Mouse (Mus musculus) regulatory T cell (primary cell): ENCODE results near the gene Entr1.

ENCODE experiments used
- in situ Hi-C: fragments of 300-600 bp; cut with MboI, MseI; formaldehyde crosslinking; loops from one replicate; pipeline ENCODE4 v1.15.1; 2025; ENCODE audit warnings: high pct_unique_total_duplicates

Gene Entr1

DNA sequence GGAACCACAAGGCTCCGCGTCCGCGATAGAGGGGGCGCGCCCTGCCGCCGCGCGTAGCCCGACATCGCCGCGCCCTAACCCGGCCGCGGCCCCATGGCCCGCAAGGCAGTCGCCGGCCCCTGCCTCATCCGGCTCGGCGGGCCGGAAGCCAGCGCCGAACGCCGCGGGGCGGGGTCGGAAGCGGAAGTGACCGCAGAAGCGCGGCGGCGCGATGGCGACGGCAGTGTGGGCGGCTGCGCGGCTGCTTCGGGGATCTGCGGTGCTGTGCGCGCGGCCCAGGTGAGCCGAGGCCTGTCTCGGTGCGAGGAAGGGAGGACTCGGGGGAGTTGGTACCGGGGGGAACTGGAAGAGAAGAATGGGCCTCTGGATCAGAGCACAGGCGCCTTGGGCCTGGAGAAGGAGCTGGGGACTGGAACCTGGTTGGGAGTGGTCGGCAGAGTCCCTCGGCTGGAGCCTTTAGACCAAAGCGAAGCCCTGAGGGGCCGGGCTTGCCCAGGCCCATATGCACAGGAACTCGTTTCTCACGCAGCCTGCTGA lies at the start of gene Entr1, which contains the start of gene Pmpca:
Entr1 (minus strand) TSS at position 163 of the 537 bp plus-strand sequence.
Pmpca (plus strand) TSS at position 186 of the 537 bp plus-strand sequence.
- in situ Hi-C loops: loop anchor here (5.0 kb wide), 1 partner anchor 513 kb away; the partner anchor contains the start of gene Surf6

DNA sequence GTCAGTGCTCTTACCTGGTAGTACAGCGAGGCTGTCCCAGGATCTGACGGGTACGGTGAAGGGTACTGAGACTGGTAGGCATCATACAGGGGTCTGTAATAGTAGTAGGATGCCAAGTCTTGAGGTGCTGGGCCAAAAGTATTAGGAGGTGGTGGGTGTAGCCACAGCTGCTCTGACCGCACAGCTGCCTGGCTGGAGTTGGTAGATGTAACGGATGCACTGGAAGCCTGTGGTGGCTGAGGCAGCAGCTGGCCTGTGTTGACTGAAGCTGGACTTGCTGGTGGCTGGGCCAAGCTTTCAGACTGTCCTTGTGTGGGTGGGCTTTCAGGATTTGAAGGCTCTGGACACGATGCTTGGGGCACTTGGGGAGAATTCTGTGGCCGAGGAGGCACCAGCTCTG lies 49.3 kb upstream of the Entr1 start:
- in situ Hi-C loops: no loop called here

DNA sequence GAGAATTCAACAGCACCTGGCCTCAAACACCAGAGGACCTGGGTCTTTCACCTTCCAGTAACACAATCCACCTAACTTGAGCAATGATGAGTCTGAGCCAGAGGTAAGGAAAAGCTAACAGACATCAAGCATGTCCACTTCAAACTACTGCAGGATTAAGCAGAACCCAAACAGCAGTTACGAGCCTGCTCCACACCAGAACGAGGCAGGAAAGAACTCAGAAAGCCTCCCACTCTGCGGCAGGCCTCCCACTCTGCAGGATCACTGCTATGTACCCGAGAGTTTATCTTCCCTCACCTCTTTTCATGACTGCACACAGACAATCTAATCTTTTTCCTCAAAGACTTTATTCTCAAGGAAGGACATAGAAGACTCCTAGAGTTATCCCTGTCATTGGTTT lies 48.1 kb upstream of the Entr1 start:
- in situ Hi-C loops: no loop called here

DNA sequence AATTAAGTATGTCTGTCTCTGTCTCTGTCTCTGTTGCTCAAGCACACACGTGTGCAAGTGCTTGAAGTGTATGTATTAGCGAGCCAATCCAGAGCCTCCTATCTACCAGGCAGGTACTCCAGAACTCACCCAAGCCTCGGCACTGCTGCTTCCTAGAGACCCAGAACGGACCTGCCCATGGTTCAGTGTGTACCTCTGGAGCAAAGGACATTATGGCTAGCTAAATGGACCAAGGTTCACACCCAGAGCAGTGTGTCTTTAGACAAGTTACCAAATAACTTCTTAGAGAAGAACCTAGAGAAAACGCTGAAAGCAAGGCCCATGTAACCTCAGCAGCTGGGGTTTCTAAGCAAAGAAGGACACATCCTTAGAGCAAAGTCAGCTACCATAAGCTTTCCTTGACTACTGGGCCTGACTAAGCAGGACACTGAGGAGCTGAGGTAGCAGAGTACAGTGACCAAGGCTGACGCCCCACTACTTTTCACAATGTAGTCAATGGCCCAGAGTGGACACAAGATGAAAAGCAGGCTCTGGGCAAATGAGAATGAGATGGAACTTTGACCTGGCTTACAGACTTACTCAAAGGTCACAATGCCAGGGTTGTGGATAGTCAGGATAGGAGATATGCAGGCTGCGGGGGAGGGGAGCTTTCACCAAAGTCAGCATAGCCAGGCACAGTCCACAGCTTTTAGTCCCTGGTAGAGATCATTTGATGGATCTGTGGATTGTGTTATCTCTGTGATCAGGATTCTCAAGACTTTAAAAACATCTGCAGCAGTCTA lies 45.9 kb upstream of the Entr1 start:
- in situ Hi-C loops: no loop called here

DNA sequence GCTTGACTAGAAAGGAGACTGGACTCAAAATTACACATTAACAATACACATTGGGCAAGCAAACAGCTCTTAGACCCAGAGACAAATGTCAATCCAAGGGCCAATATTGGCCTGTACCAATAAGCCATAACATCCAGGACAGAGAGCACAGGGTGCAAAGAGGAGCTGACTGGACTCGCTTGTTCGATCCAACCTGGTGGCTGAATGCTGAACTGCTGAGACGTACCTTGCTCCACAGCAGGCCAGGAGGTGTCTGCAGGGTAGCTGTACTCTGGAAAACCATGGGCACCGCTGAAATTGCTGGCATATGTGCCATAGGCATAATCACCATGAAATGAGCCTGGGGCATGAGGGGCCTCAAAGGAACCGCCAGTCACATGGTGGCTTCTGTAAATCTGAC lies 40.7 kb upstream of the Entr1 start:
- in situ Hi-C loops: no loop called here

DNA sequence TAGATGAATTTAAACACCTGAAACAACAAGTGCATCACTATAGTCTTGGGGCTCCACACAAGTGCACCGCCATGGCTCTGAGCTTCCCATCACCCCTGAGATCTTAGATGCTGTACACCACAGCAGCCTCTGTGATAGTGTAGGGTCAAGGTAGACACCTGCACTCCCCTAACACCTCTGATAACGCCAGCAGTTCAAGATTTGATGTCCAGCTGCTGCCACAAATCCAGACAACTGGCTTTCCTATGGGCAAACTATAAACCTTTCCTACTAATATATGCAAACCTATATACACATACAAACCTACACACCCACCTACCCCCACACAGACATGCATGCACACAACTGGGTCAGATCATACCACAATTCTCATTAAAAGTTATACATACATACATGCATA lies 35.4 kb upstream of the Entr1 start:
- in situ Hi-C loops: no loop called here

DNA sequence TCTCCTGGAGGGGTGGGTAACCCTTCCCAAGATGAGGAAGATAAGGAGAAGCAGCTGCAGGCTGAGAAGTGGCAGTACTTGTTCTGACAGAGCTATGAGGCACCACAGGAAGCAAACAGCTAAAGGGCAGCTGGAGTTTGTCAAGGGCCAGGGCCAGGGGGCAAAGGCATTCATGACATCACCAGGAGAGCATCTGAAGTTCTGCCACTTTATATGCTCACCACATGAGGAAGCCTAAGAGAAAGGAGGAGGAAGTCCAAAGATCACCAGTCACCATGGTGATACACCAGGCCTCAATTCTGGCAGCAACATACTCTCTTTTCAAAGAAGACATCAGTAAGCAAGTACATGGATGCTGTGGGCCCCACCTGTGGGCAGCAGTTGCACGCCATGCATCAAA lies 34.0 kb upstream of the Entr1 start:
- in situ Hi-C loops: no loop called here

DNA sequence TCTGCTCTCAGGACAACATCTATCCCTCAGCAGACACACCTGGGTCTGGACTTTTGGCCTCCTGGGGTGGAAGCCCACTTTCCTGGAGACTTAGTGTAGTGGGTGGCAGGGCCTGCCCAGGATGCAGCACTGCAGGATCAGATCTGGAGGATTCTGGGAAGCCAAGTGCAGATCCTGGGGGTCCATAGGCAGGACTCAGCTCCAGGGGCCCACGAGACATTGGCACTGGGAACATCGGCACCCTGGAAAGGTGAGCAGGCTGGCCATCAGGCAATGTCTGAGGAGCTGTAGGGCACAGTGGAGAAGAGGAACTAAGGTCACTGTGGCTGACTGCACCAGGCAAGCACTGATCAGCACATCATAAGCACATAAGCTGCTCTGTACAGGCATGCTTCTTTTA lies 32.9 kb upstream of the Entr1 start:
- in situ Hi-C loops: no loop called here

DNA sequence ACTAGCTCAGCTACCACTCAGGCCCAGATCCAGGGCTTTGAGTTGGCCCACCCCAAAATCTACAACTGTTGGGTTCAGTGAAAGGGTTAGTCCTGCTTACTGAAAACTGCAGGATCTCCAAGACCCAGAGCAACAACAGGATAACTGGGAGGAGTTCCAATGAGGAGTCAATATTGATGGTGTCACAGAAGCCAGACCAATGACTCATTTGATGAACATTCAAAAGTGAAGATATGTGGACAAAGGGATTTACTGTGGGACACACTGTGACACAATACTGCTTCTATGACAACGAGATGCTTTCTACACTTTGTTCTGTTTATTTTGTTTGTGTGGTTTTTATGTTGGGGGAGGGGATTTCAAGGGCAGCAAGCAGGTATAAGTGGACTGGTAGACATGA lies 29.0 kb upstream of the Entr1 start:
- in situ Hi-C loops: no loop called here

DNA sequence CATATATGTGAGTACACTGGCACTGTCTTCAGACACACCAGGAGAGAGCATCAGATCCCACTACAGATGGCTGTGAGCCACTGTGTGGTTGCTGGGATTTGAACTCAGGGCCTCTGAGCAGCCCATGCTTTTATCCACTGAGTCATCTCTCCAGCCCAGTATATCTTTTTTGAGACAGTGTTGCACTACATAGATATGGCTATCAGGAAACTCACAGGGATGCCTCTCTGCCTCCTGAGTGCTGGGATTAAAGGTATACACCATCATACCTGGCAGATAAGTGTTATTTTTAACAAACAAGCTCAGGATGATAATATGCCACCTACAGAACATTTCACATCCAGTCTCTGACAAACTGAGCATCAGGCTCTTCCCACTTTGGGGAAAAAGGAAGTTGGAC lies 27.9 kb upstream of the Entr1 start:
- in situ Hi-C loops: no loop called here

DNA sequence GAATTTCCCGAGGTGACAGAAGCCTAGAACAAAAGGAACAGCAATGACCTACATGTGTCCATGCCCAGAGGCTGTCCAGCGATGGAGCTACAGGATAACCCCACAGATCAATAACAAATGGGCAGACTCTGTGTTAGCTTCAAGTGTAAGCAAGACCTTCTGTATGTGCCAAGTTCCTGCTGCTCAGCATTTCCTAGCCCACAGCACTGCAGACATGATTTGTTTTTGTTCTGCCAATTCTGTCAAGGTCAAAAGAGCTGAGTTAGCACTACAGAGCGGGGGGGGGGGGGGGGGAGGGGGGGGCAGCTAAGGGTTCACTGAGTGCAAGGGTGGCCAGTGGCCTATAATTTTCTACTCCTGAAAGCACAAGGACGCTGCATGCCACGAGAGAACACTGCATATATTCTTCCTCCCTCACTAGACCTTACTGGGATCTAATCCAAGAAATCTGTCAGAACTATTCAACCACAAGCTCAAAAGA lies 21.9 kb upstream of the Entr1 start:
- in situ Hi-C loops: no loop called here

DNA sequence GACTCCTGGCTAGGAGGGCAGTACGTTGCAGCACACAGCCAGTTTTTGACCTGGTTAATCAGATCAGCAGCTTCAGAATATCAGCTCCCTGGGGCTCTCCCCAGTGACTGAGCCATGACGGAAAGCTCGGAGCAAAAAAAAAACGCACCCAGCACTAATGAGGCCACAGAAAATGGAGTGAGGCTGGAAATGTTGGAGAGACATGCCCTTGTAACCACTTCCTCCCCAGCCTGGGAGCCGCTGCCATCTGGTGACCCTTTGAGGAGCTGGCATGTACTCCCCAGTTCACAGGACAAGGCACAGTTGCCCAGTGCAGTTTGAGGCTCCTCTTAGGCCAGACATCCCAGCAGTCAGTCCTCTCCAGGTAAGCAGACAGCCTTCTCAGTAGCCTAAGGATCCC lies 21.0 kb upstream of the Entr1 start:
- in situ Hi-C loops: no loop called here

DNA sequence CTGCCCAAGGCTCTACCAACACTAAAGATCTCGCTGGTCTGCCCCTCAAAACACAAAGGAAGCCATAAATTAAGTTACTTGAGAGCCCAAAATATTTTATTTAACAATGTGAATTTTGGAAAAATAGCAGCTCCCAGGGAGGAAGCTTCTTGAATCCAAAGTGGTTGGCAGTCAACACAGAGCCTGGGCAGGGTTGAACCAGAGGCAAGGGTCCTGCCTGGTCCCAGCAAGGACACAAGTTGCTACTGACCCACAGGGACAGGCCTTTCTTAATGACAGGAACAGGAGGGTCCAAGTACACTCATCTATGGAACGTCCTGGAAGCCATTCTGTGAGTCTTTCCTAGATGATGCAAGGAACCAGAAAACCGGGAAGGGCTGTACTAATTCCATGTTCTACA lies 20.2 kb upstream of the Entr1 start:
- in situ Hi-C loops: no loop called here

DNA sequence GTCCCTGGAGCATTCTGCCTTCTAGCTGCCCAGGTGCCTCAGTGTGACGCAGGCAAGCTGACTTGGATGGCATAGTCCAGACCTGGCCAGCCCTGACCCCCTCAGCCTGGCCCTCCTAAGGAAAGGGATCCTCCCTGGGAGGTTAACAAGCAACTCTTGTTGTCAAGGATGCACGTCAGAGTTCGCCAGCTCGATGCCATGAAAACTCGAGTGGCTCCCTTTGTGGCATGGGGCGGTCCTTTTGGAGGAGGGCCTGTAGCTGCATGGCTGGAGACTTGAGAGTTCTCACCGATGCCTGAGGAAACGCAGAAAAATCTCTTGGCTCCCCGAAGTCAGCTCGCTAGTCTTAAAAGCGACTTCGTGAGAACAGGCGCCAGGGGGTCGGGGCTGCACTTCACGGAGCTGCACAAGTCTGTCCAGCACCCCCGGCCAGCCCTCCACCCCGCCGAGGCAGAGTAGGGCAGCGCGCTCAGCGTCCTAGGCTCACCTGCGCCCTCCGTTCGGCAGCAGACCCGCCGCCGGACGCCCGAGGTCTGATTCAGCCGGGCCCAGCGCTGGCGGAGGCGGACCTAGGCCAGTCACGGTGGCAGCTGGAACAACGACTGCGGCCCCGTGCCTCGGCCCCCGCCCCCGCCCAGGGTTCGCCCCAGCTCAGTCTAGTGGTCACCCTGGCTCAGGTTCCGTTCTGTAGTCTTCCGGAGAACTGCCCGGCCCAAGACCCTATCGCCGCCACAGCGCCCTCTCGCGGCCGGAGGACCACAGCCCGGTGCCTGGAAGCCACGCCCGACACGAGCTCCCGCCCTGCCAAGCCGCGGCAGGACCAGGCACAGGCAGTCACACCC lies 19.6 kb upstream of the Entr1 start, which contains the start of gene Inpp5e:
Inpp5e (minus strand) TSS at position 689 of the 842 bp plus-strand sequence.
- in situ Hi-C loops: no loop called here

DNA sequence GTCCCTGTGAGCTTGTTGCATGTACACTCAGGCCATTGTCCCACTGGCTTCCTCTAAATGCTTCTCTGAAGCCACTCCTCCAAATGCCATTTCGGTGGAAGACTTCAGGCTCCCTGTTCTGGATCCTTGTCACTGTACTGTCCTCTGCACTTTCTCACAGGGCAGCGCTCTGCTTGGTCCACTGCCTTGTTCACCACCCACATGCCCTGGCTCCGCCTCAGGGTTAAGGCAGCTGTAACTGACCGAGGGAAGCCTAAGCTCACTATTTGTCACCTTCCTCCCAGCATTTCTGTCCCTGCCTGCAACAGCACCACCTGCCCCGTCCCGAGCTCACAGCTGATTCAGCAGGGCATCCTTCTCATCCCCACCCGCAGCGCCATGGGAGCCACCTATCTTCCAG lies 14.2 kb upstream of the Entr1 start:
- in situ Hi-C loops: no loop called here

DNA sequence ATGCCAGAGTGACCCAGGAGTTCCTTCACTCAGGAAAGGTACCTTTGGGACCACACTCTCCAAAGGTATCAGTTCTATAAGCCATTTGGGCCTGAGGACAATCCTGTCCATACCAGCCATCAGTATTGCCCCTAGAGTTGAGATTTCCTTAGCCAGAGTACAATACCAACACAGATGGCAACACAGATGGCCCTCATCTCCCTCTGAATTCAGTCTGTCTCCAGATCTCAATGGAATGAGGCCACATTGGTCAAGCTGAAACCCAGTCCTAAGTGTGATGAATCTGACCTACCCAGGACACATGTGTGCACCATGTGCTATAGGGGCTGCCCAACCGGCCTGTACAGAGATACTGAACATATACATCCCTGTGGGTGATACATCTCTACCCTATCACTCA lies 13.1 kb upstream of the Entr1 start:
- in situ Hi-C loops: no loop called here

DNA sequence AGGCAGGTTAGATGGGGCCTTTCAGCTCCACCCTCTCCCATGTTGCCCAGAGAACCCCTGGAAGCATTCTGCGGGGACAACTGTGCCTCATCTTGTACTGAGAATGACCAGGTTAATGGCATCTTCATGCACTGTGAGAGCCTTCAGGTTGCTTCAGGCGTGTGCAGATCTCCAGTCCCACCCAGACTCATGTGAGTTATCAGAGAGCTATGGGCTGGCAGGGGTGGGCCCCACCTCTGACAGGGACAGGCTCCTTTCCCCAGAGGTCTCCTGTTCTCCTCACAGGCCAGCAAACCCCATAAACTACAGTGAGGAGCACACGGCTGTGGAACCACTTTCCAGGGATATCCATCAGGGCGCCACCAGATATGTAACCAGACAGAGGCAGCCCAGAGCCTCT lies 11.9 kb upstream of the Entr1 start:
- in situ Hi-C loops: no loop called here

DNA sequence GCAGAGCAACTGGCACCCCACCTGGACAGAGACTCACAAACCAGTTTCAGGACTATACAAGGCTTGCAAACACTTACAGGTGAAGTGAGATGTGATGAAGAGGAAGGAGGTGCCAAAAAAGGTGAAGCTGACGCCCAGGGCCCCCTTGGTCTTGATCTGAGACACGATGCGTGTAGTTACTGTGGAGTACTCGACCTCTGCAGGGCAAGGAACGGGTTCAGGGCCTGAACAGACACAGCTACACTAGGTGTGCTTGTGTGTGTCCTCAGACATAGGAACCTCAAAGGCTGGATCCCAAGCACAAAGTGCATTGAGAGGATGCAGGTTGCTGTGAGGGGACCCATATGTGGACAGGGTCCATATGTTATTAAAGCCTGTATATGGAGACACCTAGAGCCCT lies 11.2 kb upstream of the Entr1 start:
- in situ Hi-C loops: no loop called here

DNA sequence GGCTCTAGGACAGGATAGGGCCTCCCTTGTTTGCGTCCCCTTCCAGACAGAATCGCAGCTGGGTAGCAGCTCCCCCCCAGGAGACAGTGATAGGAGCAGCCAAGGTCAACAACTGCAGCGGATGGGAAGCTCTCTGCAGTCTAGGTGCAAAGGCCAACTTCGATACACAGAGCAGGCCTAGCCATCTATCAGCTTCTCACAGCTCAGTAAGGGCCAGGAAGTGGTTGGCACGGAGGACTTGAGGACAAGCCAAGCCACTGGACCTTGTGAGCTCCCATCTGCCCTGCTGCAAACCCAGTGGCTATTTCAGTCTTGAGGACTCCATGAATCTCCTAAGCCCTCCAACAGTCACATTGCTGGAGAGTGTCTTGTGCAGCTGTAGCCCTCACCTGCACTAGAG lies 10.5 kb upstream of the Entr1 start:
- in situ Hi-C loops: no loop called here

DNA sequence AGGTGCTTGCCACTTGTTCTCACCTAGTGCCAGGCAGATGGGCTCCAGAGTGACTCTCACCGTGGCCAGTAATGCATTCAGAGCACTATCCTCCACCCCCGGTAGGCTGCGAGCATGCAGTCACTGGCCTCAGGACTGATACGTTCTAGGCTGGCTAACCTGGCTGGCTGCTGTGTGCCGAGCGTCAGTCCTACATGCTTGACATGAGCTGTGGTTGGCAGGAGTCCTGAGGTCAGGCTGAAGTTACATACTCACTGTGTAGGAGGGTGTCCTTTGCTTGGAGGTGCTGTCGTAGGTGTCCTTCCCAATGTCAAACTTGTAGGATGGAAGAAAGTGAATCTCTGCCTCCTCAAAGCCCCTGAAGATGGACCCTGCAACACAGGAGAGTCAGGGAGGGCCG lies 9.9 kb upstream of the Entr1 start:
- in situ Hi-C loops: no loop called here

DNA sequence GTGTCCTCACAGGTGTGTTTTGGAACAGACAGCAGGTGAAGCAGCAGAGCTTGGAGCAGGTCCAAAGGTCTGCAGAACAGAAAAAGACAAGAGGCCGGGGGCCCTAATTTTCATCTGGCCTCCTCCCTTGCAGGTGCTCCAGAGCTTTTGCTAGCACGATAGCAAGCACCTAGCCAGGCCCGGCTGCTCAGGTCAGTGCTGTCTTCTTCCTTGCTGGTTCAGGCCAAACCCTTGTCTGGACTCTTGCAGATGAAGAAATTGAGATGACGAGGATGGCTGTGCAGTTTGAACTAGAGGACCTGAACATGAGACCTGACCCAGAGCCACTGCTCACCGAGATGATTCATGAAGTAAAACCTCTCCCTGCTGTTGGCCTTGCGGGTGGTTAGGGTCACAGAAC lies 2.5 kb upstream of the Entr1 start:
- in situ Hi-C loops: no loop called here

DNA sequence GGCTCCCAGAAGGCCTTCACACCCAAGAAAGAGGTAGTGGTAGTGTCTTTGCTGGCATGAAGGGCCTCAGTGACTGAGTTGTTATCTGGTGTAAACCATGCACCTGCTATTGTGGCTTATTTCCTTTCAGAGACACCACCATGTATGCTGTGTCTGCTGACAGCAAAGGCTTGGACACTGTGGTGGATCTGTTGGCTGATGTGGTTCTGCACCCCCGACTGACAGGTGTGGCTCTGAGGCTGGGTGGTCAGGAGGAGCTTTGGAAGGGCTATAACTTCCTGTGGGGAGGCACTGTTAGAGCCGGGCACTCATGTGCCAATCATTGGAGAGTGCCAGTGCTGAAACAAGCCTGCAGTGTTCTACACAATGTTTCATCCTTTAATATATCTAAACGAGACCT lies 1.8 kb upstream of the Entr1 start:
- in situ Hi-C loops: no loop called here
